Mouse (Mus musculus) liver, embryonic 12.5 days (tissue): Measurements from ENCODE around the gene Parg. TPM values are rescaled to one million over a fixed set of nuclear protein-coding genes. Genes with fewer than 3 reads are reported as not detected.
"Not testable (repeated sequence)": the region's sequence is repeated elsewhere in the genome, so short reads cannot be mapped to it uniquely, and the experiment has no call there.

Experiments
- ATAC-seq: fragments of 200-750 bp; cut with Nextera tagmentation; 2 replicates; pipeline ENCODE4 v1.8.0; 2017; ENCODE audit warnings: moderate number of reproducible peaks, mild to moderate bottlenecking, moderate library complexity
- H3K27ac ChIP-seq: fragments of 300-500 bp; sonication (generic); 2 replicates; pipeline ENCODE4 v1.5.1; 2016; ENCODE audit warnings: mild to moderate bottlenecking
- H3K27me3 ChIP-seq: fragments of 300-500 bp; sonication (generic); replicated peaks from 2 replicates; pipeline ENCODE4 v1.6.1; 2016; ENCODE audit warnings: mild to moderate bottlenecking, moderate library complexity
- H3K36me3 ChIP-seq: fragments of 300-500 bp; sonication (generic); 2 replicates; pipeline ENCODE4 v1.6.1; 2016; ENCODE audit warnings: mild to moderate bottlenecking, moderate library complexity
- H3K4me1 ChIP-seq: fragments of 300-500 bp; sonication (generic); 2 replicates; pipeline ENCODE4 v1.6.1; 2016
- H3K4me2 ChIP-seq: fragments of 300-500 bp; sonication (generic); 2 replicates; pipeline ENCODE4 v1.6.1; 2016; ENCODE audit warnings: mild to moderate bottlenecking, moderate library complexity
- H3K4me3 ChIP-seq: fragments of 300-500 bp; sonication (generic); 2 replicates; pipeline ENCODE4 v1.5.1; 2016; ENCODE audit warnings: mild to moderate bottlenecking, moderate library complexity
- H3K9ac ChIP-seq: fragments of 300-500 bp; sonication (generic); 2 replicates; pipeline ENCODE4 v1.6.1; 2016; ENCODE audit warnings: mild to moderate bottlenecking, moderate library complexity
- H3K9me3 ChIP-seq: fragments of 300-500 bp; sonication (generic); replicated peaks from 2 replicates; pipeline ENCODE4 v1.6.1; 2016; ENCODE audit warnings: mild to moderate bottlenecking, moderate library complexity
- WGBS: fragments of 180-500 bp; shearing (Covaris S2); methylation state at CpG from one replicate; pipeline ENCODE4 v1.1.7; 2016; ENCODE audit not compliant: insufficient replicate concordance; 5-methylcytosine and 5-hydroxymethylcytosine counted together
- polyA plus RNA-seq: library from polyadenylated mRNA; unstranded; fragments of >200 nt; fragmentation: Nextera tagmentation; extraction: Ambion mirVana; gene quantifications from 2 replicates; pipeline ENCODE4 v1.2.1, GENCODE M21; 2016

Gene Parg
- polyA plus RNA-seq, 1 experiment from 2014 or later, result 26.1 TPM

- no peak for ATAC-seq
- 46% methylated on average over 8 of the region's 8 CpGs for WGBS
- peak overlapping the region; percentile 69; the same call in 1 of the 2 replicates for H3K4me3 ChIP-seq
- H3K27me3 ChIP-seq, result no peaks in the 10 kb centered on the region
- peaks cover 12% of the 10 kb centered on the region for H3K36me3 ChIP-seq
- no peaks in the 10 kb centered on the region for H3K9me3 ChIP-seq
- H3K27ac ChIP-seq, result peak overlapping the region; percentile 98
- peaks cover 83% of the 10 kb centered on the region for H3K4me1 ChIP-seq
- H3K9ac ChIP-seq, result peak overlapping the region; percentile 78
- peak overlapping the region; percentile 89 for H3K4me2 ChIP-seq
Measured at GRCm38 (mm10) chr14:32164173-32165051, 37.3 kb upstream of the Parg start.

GRCm38 (mm10) chr14:32165278-32166061, 36.3 kb upstream of the Parg start:
- no peaks in the 10 kb centered on the region for H3K9me3 ChIP-seq
- H3K9ac ChIP-seq, result peak overlapping the region; percentile 78
- H3K4me3 ChIP-seq, result peak overlapping the region; percentile 69
- under 1% methylated on average over 42 of the region's 42 CpGs for WGBS
- H3K36me3 ChIP-seq, result peaks cover 22% of the 10 kb centered on the region
- ATAC-seq, result peak; percentile 79
- H3K4me2 ChIP-seq, result peak overlapping the region; percentile 89
- no peaks in the 10 kb centered on the region for H3K27me3 ChIP-seq
- peaks cover 93% of the 10 kb centered on the region for H3K4me1 ChIP-seq
- peak overlapping the region; percentile 98 for H3K27ac ChIP-seq

DNA sequence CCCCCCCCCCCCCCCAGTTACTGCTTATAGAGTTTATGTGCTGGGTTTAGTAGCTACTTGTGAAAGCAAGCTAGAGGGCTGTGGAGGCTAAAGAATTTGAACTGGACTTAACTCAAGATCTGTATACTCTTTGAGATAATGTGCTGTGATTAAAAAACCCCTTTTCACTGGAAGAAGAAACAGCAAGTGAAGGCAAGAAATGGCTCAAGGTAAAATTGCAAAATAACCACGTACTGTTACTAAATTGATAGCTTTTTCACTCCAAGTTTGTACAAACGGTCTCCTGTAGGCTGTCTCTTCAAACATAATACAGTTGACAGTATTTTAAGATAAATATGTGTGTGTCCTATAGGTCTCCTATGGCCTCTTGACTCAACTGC, 35.7 kb upstream of the Parg start:
- H3K27me3 ChIP-seq, result no peaks in the 10 kb centered on the region
- peak overlapping the region; percentile 98 for H3K27ac ChIP-seq
- peaks cover 93% of the 10 kb centered on the region for H3K4me1 ChIP-seq
- H3K9me3 ChIP-seq, result no peaks in the 10 kb centered on the region
- peak overlapping the region; percentile 69 for H3K4me3 ChIP-seq
- WGBS, result 29% methylated on average over 2 of the region's 2 CpGs
- H3K9ac ChIP-seq, result peak overlapping the region; percentile 78
- H3K4me2 ChIP-seq, result peak overlapping the region; percentile 89
- peaks cover 28% of the 10 kb centered on the region for H3K36me3 ChIP-seq
- no peak for ATAC-seq

DNA sequence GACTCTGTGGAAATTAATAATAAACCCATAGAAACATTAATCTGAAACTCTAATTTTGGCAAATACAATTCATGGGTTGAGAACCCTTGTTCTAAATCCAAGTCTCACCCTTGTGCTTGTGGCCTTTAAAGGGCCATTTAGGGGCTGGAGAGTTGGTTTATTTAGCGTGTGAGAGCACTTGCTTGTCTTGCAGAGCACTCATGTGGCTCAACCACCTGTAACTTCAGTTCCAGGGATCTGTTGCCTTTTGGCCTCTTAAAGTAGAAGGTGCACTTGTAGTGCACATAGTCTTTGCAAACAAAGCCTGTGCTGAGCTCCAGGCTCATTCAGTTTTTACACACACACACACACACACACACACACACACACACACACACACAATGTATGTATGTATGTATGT, 34.9 kb upstream of the Parg start:
- H3K4me1 ChIP-seq, result peaks cover 88% of the 10 kb centered on the region
- H3K27ac ChIP-seq, result peak overlapping the region; percentile 98
- no peak for ATAC-seq
- H3K9ac ChIP-seq, result peak overlapping the region; percentile 78
- peaks cover 33% of the 10 kb centered on the region for H3K36me3 ChIP-seq
- H3K4me2 ChIP-seq, result peak overlapping the region; percentile 89
- H3K4me3 ChIP-seq, result peak overlapping the region; percentile 69
- WGBS, result 3% methylated on average over 1 of the region's 1 CpGs
- H3K9me3 ChIP-seq, result no peaks in the 10 kb centered on the region
- no peaks in the 10 kb centered on the region for H3K27me3 ChIP-seq

DNA sequence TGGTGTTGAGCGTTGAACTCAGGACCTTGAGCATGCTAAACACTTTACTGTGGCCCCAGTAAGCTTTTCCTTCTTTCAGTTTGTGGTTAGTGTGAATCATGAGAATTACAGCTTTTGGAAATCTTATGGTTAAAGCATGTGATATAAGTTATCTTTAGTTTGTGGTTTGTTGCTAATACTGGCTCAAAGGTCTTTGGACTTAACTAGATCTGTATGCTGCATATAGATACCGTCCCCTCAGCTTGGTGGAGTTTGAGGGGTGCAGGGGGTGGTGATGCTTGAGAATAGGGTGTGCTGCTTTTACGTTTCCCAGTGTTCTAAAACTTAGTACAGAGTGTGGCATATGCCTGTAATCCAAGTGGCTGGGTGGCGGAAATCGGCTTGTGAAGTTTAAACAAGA, 34.4 kb upstream of the Parg start:
- Histone ChIP-seq H3K36me3 (peaks cover 34% of the 10 kb centered on the region), H3K4me3 (peak overlapping the region; percentile 69), H3K9me3 (no peaks in the 10 kb centered on the region), H3K27ac (peak overlapping the region; percentile 98), H3K4me1 (peaks cover 83% of the 10 kb centered on the region), H3K4me2 (peak overlapping the region; percentile 89), H3K9ac (peak overlapping the region; percentile 78), H3K27me3 (no peaks in the 10 kb centered on the region)
- ATAC-seq, result peak; percentile 42; the same call in 1 of the 2 replicates
- WGBS, result 27% methylated on average over 5 of the region's 5 CpGs

DNA sequence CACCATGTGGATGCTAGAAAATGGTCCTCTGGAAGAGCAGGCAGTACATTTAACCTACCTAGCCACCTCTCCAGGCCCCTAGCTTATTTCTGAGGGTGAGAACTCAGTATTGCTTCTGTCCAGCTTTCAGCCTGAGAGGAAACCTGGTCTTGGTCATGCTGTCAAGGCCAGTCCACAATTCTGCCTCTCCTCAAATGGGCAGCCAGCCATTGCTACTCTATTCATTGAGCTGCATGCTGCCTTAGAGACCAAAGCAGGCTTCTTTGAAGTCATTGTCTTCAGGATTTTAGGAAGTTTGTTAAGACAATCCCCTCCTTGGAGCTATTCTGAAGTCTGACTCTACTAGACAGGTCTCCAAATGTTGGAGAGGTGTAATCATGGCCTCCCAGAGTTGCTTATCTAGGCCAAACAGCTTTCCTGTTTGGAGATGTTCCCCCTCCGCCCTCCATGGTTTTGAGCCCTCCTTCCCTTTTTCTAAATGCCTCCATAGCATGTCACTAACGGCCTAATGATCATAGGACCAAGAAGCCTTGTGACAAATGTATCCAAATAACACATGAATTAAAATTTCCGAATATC, 33.0 kb upstream of the Parg start:
- H3K9ac ChIP-seq, result peak overlapping the region; percentile 78
- no peaks in the 10 kb centered on the region for H3K27me3 ChIP-seq
- H3K4me3 ChIP-seq, result peak overlapping the region; percentile 69
- WGBS, result 8% methylated on average over 3 of the region's 3 CpGs
- ATAC-seq, result peak; percentile 85
- peak overlapping the region; percentile 98 for H3K27ac ChIP-seq
- H3K4me2 ChIP-seq, result peak overlapping the region; percentile 89
- peaks cover 48% of the 10 kb centered on the region for H3K36me3 ChIP-seq
- H3K9me3 ChIP-seq, result no peaks in the 10 kb centered on the region
- peaks cover 71% of the 10 kb centered on the region for H3K4me1 ChIP-seq

GRCm38 (mm10) chr14:32170137-32170536, 31.6 kb upstream of the Parg start:
- no peak for ATAC-seq
- Histone ChIP-seq H3K27me3 (no peaks in the 10 kb centered on the region), H3K27ac (peak overlapping the region; percentile 98), H3K4me2 (peak overlapping the region; percentile 89), H3K4me1 (peaks cover 66% of the 10 kb centered on the region), H3K9ac (peak overlapping the region; percentile 70), H3K9me3 (no peaks in the 10 kb centered on the region), H3K4me3 (peak overlapping the region; percentile 69), H3K36me3 (peaks cover 62% of the 10 kb centered on the region)
- 80% methylated on average over 4 of the region's 4 CpGs for WGBS

- H3K9ac ChIP-seq, result no peak overlapping the region
- H3K27me3 ChIP-seq, result no peaks in the 10 kb centered on the region
- WGBS, result 44% methylated on average over 2 of the region's 2 CpGs
- ATAC-seq, result peak; percentile 73
- no peak overlapping the region for H3K4me3 ChIP-seq
- H3K36me3 ChIP-seq, result peaks cover 77% of the 10 kb centered on the region
- H3K4me1 ChIP-seq, result peaks cover 33% of the 10 kb centered on the region
- no peak overlapping the region for H3K4me2 ChIP-seq
- no peaks in the 10 kb centered on the region for H3K9me3 ChIP-seq
- H3K27ac ChIP-seq, result peak overlapping the region; percentile 54; the same call in 1 of the 2 replicates
Measured at GRCm38 (mm10) chr14:32175310-32175709, 26.4 kb upstream of the Parg start.

GRCm38 (mm10) chr14:32176590-32176989, 25.2 kb upstream of the Parg start:
- H3K4me1 ChIP-seq, result peaks cover 23% of the 10 kb centered on the region; the same call in 1 of the 2 replicates
- not testable (repeated sequence) for H3K27ac ChIP-seq, H3K27me3 ChIP-seq, H3K4me3 ChIP-seq, H3K9ac ChIP-seq, H3K9me3 ChIP-seq, ATAC-seq, H3K4me2 ChIP-seq
- H3K36me3 ChIP-seq, result peaks cover 76% of the 10 kb centered on the region
- WGBS, result 83% methylated on average over 5 of the region's 5 CpGs

DNA sequence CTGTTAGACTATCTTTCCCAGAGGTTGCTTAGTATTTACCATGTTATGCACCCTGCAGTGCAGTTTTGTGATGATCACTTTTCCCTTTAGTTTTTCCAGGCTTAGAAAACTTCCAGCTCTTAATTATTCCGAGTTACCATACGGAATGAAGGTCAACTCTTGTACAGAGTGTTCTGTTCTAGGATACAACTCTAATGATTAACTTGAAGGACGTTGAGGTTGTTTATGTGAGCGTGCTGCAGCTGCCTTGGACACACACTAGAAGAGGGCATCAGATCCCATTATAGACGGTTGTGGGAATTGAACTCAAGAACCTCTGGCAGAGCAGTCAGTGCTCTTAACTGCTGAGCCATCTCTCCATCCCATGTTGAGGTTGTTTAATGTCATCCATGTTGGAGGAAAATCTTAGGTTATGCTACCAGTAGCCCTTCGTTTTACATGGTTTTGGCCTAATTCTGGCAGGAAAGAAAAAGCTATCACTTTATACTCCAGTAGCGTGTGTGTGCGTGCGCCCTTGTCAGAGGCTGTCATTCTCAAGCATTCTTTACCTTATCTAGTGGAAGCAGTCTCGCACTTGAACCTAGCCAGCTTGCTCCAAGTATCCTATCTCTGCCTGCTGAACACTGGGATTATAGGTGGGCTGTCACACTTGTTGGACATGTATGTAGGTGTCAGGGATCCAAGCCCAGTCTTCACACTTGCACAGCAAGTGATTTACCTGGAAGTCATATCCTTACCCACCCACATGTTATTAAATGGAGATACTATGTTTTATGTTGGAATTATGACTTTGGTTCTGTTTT, 22.2 kb upstream of the Parg start:
- peaks cover 15% of the 10 kb centered on the region; the same call in 1 of the 2 replicates for H3K4me1 ChIP-seq
- H3K36me3 ChIP-seq, result peaks cover 76% of the 10 kb centered on the region
- no peaks in the 10 kb centered on the region for H3K27me3 ChIP-seq
- no peak overlapping the region for H3K27ac ChIP-seq
- no peaks in the 10 kb centered on the region for H3K9me3 ChIP-seq
- WGBS, result 64% methylated on average over 10 of the region's 10 CpGs
- H3K4me3 ChIP-seq, result no peak overlapping the region
- H3K9ac ChIP-seq, result no peak overlapping the region
- ATAC-seq, result peak; percentile 58; the same call in 1 of the 2 replicates
- no peak overlapping the region for H3K4me2 ChIP-seq

DNA sequence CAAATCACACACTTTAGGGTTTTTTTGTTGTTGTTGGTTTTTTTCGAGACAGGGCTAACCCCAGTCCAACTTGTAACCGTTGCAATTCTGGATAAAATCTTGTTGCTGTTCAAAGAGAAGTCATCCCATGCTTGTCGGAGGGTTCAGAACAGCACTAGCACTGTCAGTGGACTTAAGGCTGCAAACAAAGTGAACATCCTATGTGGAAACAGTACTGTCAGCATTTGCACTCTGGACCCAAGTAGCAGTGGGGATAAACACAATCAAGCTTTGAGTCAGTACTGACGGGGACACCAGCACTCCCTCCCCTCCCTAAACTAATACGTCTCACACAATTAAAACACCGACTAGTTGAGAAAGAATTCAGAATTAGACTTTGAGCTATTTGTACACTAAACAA, 20.9 kb upstream of the Parg start:
- H3K27me3 ChIP-seq, result no peaks in the 10 kb centered on the region
- 79% methylated on average over 6 of the region's 6 CpGs for WGBS
- no peak overlapping the region for H3K4me2 ChIP-seq
- no peaks in the 10 kb centered on the region for H3K9me3 ChIP-seq
- no peak overlapping the region for H3K27ac ChIP-seq
- no peak overlapping the region for H3K4me3 ChIP-seq
- ATAC-seq, result no peak
- H3K4me1 ChIP-seq, result peaks cover 8% of the 10 kb centered on the region; the same call in 1 of the 2 replicates
- peaks cover 76% of the 10 kb centered on the region for H3K36me3 ChIP-seq
- H3K9ac ChIP-seq, result no peak overlapping the region
